Mouse (Mus musculus): ENCODE results near the gene Gtf2ird1.

Gene Gtf2ird1

GRCm38 (mm10) chr5:134314068-134314674 is 142.3 kb downstream of the Gtf2ird1 start:
- no peak for DNase-seq (ENCODE audit: low read depth, low spot score)

GRCm38 (mm10) chr5:134313451-134314067 is 143.0 kb downstream of the Gtf2ird1 start:
- peak; percentile 93 for DNase-seq (ENCODE audit: low read depth, low spot score)

GRCm38 (mm10) chr5:134312691-134313450 is 143.6 kb downstream of the Gtf2ird1 start:
- no peak for DNase-seq (ENCODE audit: low read depth, low spot score)

- no peak for DNase-seq (ENCODE audit: low read depth, low spot score)
Measured at GRCm38 (mm10) chr5:134311894-134312411, 144.6 kb downstream of the Gtf2ird1 start.

- DNase-seq (ENCODE audit: low read depth, low spot score): no peak
Measured at GRCm38 (mm10) chr5:134310201-134310600, 146.3 kb downstream of the Gtf2ird1 start.

- DNase-seq (ENCODE audit: low read depth, low spot score): no peak
Measured at GRCm38 (mm10) chr5:134309345-134309744, 147.2 kb downstream of the Gtf2ird1 start.
